Mouse (Mus musculus): Measurements from ENCODE around the gene Wdr82.

Wdr82 gene

GRCm38 (mm10) chr9:106226151-106226682 is 55.5 kb downstream of the Wdr82 start:
- no peak for DNase-seq

- no peak for DNase-seq
Measured at GRCm38 (mm10) chr9:106227790-106228429, 57.2 kb downstream of the Wdr82 start.

- DNase-seq, result no peak
Measured at GRCm38 (mm10) chr9:106230051-106230733, 59.5 kb downstream of the Wdr82 start.

- no peak for DNase-seq
Measured at GRCm38 (mm10) chr9:106230734-106231106, 60.0 kb downstream of the Wdr82 start.

GRCm38 (mm10) chr9:106231220-106231619 is 60.5 kb downstream of the Wdr82 start:
- no peak for DNase-seq

- DNase-seq, result no peak
Measured at GRCm38 (mm10) chr9:106231816-106232215, 61.1 kb downstream of the Wdr82 start.

- no peak for DNase-seq
Measured at GRCm38 (mm10) chr9:106232956-106233355, 62.2 kb downstream of the Wdr82 start.

GRCm38 (mm10) chr9:106233953-106234352 is 63.2 kb downstream of the Wdr82 start:
- no peak for DNase-seq

GRCm38 (mm10) chr9:106235194-106235830 is 64.6 kb downstream of the Wdr82 start:
- no peak for DNase-seq

- DNase-seq, result no peak
Measured at GRCm38 (mm10) chr9:106236156-106236817, 65.6 kb downstream of the Wdr82 start.

GRCm38 (mm10) chr9:106236818-106237211 is 66.1 kb downstream of the Wdr82 start:
- no peak for DNase-seq

- no peak for DNase-seq
Measured at GRCm38 (mm10) chr9:106237401-106237800, 66.7 kb downstream of the Wdr82 start.

- DNase-seq, result no peak
Measured at GRCm38 (mm10) chr9:106237878-106238277, 67.2 kb downstream of the Wdr82 start.
